Mouse (Mus musculus) thymus, adult 2 months (tissue): ENCODE results near the gene Mrps31. TPM values are rescaled to one million over a fixed set of nuclear protein-coding genes. Genes with fewer than 3 reads are reported as not detected.

Experiments used
- DNase-seq: peaks from one replicate; pipeline ENCODE4 v3.0.0; 2021
- H3K27ac ChIP-seq: fragments of 200-500 bp; 2 replicates; pipeline ENCODE4 v1.5.1; 2012; ENCODE audit warnings: low read length, control low read depth; ENCODE audit not compliant: control insufficient read depth, insufficient read depth
- H3K27me3 ChIP-seq: fragments of 200-500 bp; 2 replicates; pipeline ENCODE4 v1.6.1; 2012; ENCODE audit warnings: mild to moderate bottlenecking, low read length, moderate library complexity, mixed read lengths; ENCODE audit not compliant: control insufficient read depth, insufficient read depth
- H3K36me3 ChIP-seq: fragments of 200-500 bp; 2 replicates; pipeline ENCODE4 v1.6.1; 2012; ENCODE audit warnings: mild to moderate bottlenecking, low read length, moderate library complexity; ENCODE audit not compliant: control insufficient read depth, insufficient read depth
- H3K4me1 ChIP-seq: fragments of 200-500 bp; replicated peaks from 2 replicates; pipeline ENCODE4 v1.6.1; 2012; ENCODE audit warnings: low read length; ENCODE audit not compliant: control insufficient read depth, insufficient read depth
- H3K4me3 ChIP-seq: fragments of 200-500 bp; 2 replicates; pipeline ENCODE4 v1.5.1; 2012; ENCODE audit warnings: mild to moderate bottlenecking, low read length, control low read depth, moderate library complexity; ENCODE audit not compliant: control insufficient read depth, insufficient read depth
- CTCF ChIP-seq: fragments of 200-500 bp; IDR thresholded peaks from 2 replicates; pipeline ENCODE4 v1.5.1; 2012; ENCODE audit warnings: mild to moderate bottlenecking, control low read depth, low read length, moderate library complexity, borderline replicate concordance; ENCODE audit not compliant: control insufficient read depth, poor library complexity, insufficient read depth; ENCODE audit errors: extremely low read depth
- POLR2A ChIP-seq: fragments of 200-500 bp; IDR thresholded peaks from 2 replicates; pipeline ENCODE4 v1.6.1; 2012; ENCODE audit warnings: mild to moderate bottlenecking, low read length, control low read depth, moderate library complexity; ENCODE audit not compliant: control insufficient read depth, poor library complexity, insufficient read depth; ENCODE audit errors: extremely low read depth
- WGBS: fragments of 180-500 bp; shearing (Covaris S2); methylation state at CpG from one replicate; pipeline ENCODE4 v1.1.7; 2018; 5-methylcytosine and 5-hydroxymethylcytosine counted together
- polyA plus RNA-seq: library from polyadenylated mRNA; depleted of rRNA; stranded (reverse); fragments of >200 nt; gene quantifications from 2 replicates; pipeline ENCODE4 v1.2.3, GENCODE M21; 2012; rRNA removed

Gene Mrps31
- polyA plus RNA-seq: 5.0 and 5.6 TPM in 2 replicates

- Histone ChIP-seq H3K4me1 (no peaks in the 10 kb centered on the region), H3K4me3 (peak within 1 kb of the TSS; percentile 80), H3K27ac (no peak within 1 kb of the TSS), H3K36me3 (no peaks in the 10 kb centered on the region), H3K27me3 (no peaks in the 10 kb centered on the region)
- peak; percentile 75 for DNase-seq
- no peak for TF ChIP-seq CTCF
- no peak for TF ChIP-seq POLR2A
- under 1% methylated on average over 25 of the region's 25 CpGs for WGBS
Observed at GRCm38 (mm10) chr8:22411282-22411702, at the start of gene Mrps31. Mrps31 (plus strand) TSS chr8:22411361.

- Histone ChIP-seq H3K27me3 (no peaks in the 10 kb centered on the region), H3K27ac (no peak overlapping the region), H3K36me3 (no peaks in the 10 kb centered on the region), H3K4me3 (no peak overlapping the region), H3K4me1 (no peaks in the 10 kb centered on the region)
- 95% methylated on average over 5 of the region's 5 CpGs for WGBS
- no peak for TF ChIP-seq CTCF
- TF ChIP-seq POLR2A: no peak
- DNase-seq: no peak
Observed at GRCm38 (mm10) chr8:22376311-22376710, 34.9 kb upstream of the Mrps31 start.

GRCm38 (mm10) chr8:22376903-22377302, 34.3 kb upstream of the Mrps31 start:
- no peaks in the 10 kb centered on the region for H3K36me3 ChIP-seq
- 55% methylated on average over 5 of the region's 5 CpGs for WGBS
- no peaks in the 10 kb centered on the region for H3K4me1 ChIP-seq
- no peak overlapping the region for H3K27ac ChIP-seq
- DNase-seq: peak; percentile 66
- no peak overlapping the region for H3K4me3 ChIP-seq
- no peak for TF ChIP-seq POLR2A
- peak; percentile 77; the same call in 1 of the 2 replicates for TF ChIP-seq CTCF
- no peaks in the 10 kb centered on the region for H3K27me3 ChIP-seq

- TF ChIP-seq CTCF (no peak), POLR2A (no peak)
- H3K4me3 ChIP-seq: no peak overlapping the region
- no peaks in the 10 kb centered on the region for H3K27me3 ChIP-seq
- DNase-seq: no peak
- no peaks in the 10 kb centered on the region for H3K36me3 ChIP-seq
- H3K27ac ChIP-seq: no peak overlapping the region
- WGBS: 97% methylated on average over 11 of the region's 11 CpGs
- no peaks in the 10 kb centered on the region for H3K4me1 ChIP-seq
Observed at GRCm38 (mm10) chr8:22380934-22381333, 30.2 kb upstream of the Mrps31 start.

- 93% methylated on average over 19 of the region's 19 CpGs for WGBS
- no peaks in the 10 kb centered on the region for H3K4me1 ChIP-seq
- H3K27me3 ChIP-seq: no peaks in the 10 kb centered on the region
- TF ChIP-seq CTCF (no peak), POLR2A (no peak)
- H3K36me3 ChIP-seq: no peaks in the 10 kb centered on the region
- no peak overlapping the region for H3K27ac ChIP-seq
- no peak for DNase-seq
- H3K4me3 ChIP-seq: no peak overlapping the region
Observed at GRCm38 (mm10) chr8:22382824-22383595, 28.2 kb upstream of the Mrps31 start.

- no peak for DNase-seq
- WGBS: 98% methylated on average over 6 of the region's 6 CpGs
- Histone ChIP-seq H3K4me1 (no peaks in the 10 kb centered on the region), H3K27ac (no peak overlapping the region), H3K36me3 (no peaks in the 10 kb centered on the region), H3K4me3 (no peak overlapping the region), H3K27me3 (no peaks in the 10 kb centered on the region)
- TF ChIP-seq POLR2A (no peak), CTCF (no peak)
Observed at GRCm38 (mm10) chr8:22385158-22385557, 26.0 kb upstream of the Mrps31 start.

- DNase-seq: no peak
- Histone ChIP-seq H3K27me3 (no peaks in the 10 kb centered on the region), H3K4me1 (no peaks in the 10 kb centered on the region), H3K36me3 (no peaks in the 10 kb centered on the region), H3K27ac (no peak overlapping the region), H3K4me3 (no peak overlapping the region)
- TF ChIP-seq POLR2A: no peak
- no peak for TF ChIP-seq CTCF
- WGBS: 88% methylated on average over 10 of the region's 10 CpGs
Observed at GRCm38 (mm10) chr8:22389874-22390273, 21.3 kb upstream of the Mrps31 start.
